Mouse (Mus musculus) heart, postnatal 36 days (tissue): Measurements from ENCODE around the gene Runx3. TPM values are rescaled to one million over a fixed set of nuclear protein-coding genes. Genes with fewer than 3 reads are reported as not detected.

Source experiments
- DNase-seq, 2 experiments: peaks; one replicate each; pipeline ENCODE4 v3.0.0; 2021 to 2022
- intact Hi-C: fragments of 180-260 bp; cut with DNase I; formaldehyde crosslinking; loops from one replicate; pipeline ENCODE4 v1.15.1; 2025
- total RNA-seq, 2 experiments: library from RNA; stranded (reverse); gene quantifications; 2 replicates each; pipeline ENCODE4 v1.2.3; 2021

Gene Runx3
- total RNA-seq, 2 experiments from 2014 or later, result 0.43 to 0.50 TPM

DNA sequence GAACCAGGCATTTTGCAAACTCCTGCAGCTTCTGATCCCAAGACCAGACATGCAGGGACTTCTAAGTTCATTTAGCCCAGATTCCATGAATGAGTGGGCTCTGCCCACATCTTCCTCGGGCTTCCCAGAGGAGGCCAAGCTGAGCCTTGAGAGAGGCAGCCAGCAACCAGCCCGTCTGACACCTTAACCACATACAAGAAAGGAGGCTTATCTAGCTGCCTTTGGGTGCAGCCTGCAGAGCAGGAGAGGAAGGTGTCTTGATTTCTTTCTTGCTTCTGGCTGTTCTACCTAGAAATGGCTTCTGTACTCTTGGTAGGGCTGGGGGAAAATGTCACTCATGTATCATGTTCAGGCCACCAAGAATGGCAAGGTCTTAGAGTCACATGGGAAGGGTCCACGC is 11.8 kb upstream of the Runx3 start:
- intact Hi-C loops, result no loop called here
- no peak for DNase-seq

DNA sequence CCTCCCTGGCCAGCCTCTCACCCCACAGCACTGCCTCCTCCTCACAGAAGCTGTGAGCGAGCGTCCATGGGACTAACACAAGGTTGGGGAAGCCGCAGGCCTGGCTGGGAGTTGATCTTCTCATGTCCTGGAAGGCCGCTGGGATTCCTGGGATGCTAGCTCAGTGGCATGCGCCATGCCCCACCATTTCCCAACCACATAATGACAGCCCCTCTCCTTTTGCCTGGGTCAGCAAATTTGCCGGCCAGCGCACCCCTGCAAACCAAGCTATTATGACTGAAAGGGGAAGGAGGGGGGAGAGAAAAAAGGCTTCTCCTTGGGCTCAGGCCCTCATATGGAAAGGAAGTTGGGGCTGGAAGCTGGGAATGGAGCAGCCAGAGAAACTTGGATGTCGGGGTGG is 6.8 kb upstream of the Runx3 start:
- no peak for DNase-seq
- intact Hi-C loops, result no loop called here

DNA sequence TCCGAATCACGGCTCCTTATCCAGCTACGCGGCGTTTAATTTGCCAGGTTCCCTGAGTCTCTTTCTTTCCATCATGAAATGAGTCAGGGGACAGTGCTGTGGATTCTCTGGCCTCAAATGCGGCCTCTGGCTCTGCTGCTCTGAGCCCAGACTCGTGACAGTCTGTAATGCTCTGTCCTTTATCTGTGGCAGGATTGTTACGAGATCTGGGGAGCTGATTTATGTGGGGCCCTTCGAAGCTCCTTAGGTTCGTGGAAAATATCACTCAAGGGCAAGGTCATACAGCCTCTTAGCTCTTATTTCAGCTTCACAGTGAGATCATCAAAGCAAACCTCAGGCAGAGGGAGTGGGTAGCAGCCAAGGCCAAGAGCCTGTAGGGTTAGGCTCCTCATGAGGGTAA is 6.2 kb upstream of the Runx3 start:
- no peak for DNase-seq
- intact Hi-C loops, result no loop called here

DNA sequence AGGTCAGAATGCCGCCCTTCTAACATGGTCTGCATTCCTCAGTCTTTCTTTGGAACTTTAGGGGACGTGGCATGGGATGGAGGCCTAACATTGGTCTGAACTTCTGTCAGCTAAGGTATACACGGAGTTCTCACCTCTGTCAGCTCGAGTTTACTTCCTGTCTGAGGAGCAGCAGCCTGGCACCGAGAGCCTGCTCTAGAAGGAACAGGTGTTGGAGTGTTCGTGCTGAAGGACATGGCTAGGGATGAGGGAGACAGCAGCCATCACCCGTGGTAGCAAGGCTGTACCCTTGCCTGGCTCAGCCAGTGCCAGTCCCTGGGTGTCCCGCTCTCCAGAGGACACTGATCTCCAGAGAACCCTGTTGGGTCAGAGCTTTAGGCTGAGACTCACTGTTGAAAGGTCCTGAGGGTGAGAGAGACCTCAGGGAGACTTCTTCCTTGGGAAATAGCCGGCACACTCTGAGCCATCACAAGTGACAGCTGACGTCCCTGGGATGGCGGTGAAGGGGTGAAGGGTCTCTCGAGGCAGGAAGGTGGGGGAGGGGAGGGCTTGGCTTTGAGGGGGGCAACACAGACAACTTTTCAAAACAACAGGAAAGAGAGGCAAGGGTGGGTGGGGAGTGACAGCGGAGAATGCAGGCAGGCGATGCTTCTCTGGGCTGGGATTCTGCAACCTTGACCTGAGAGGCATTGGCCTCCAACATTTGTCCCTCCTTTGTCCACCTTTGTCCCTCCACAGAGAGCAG is 4.9 kb upstream of the Runx3 start:
- intact Hi-C loops, result no loop called here

DNA sequence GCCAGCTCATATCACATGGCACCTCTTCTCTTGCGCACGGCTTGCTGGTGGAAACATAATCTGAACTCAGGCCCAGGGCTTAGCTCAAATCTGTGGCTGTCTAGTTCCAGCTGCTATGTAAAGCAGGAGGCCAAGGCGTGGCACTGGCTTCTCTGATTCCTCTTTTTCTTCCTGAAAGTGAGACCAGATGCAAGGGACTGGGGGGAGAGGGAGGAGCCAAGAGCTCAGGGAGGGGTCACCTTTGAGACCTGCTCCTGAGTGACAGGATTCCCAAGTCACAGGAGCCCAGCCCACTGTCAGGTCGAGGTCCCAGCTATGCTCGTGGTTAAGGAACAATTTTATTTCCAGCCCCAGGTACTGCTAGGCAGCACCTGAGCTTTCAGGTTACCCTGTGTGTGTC is 4.1 kb upstream of the Runx3 start:
- DNase-seq, result no peak
- intact Hi-C loops, result no loop called here

More for the DNA sequence above, 4.9 kb upstream of the Runx3 start:
- DNase-seq, result no peak

DNA sequence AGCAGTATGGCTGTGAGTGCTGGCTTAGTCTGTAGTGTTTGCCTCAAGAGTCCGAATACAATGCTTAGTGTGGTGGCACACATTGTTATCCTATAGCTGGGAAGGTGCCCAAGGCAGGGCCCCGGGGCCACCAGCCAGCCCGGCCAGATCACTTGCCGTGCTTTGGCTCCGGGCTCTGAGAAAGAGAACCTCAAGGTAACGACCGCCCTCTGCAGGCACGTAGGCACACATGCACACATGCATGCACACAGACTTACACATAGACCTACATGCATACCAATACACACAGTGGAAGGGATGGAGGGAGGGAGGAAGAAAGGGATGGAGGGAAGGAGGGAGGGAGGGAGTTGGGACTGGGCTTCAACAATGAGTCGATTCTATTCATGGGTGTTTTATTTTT is 2.6 kb upstream of the Runx3 start:
- no peak for DNase-seq
- intact Hi-C loops, result no loop called here

DNA sequence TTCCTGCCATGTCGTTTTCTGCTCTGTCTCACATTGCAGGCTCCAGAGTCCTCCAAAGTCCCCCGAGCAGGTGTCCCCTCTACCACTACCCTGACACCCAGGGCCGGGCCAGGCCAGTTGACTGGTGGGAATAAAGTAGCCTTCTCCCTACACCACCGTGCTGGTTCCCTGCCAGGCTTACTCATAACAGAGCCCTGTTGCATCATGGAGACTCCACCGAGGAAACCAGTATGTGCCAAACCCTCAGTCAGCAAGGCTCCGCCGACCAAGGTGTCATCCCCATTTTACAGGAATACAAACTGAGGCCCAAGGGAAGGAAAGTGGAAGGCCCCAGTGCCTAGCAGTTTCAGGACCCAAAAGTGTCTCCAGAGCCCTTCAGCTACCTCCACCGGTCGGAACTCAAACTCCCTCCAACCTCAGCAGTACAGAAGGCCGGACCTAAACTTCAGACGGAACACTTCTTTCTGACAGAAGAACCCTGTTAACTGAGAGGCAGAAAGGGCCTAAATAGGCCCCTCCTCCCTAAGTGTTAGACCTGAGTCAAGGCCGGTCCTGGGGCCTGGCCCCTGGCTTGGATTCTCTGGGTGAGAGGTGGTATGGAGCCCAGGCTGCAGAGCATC is 1.5 kb upstream of the Runx3 start:
- intact Hi-C loops, result no loop called here
- DNase-seq, result no peak

DNA sequence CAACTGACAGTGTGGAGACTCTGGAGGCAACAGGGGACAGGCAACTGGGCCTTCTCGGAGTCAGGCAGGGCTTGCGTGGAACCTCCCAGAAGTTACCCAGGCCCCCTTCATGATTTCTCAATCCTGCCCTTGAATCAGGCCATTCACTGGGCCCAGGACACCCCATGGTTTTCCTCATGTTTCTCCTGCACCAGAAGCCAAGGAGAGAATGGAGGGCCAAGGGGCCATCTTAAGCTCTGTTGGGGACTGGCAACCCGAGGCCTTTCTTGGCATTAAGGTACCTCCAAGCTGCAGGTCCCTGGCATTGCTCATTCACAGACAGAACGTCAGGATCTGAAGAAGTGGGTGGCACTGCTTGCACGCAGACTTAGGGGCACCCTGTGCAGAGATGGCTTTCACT is 3.3 kb downstream of the Runx3 start:
- no peak for DNase-seq
- intact Hi-C loops, result no loop called here

DNA sequence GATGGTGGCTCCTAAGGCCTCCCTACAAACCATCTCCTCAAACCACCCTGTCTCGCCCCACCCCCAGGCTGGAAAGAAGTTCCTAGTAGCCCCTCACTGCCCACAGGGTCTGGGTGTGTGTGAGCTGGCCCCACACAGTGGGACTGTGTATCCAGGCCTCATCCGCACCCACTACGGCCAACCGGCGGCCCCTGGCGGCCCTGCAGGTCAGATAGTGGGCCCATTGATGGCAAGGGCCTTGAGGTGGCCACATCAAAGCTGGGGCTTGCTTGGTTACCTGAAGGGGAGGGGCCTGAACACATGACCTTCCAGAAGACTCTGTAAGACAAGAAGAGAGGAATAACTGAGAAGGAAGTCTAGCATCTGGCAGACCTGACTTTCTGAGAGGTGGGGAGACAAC is 4.3 kb downstream of the Runx3 start:
- intact Hi-C loops, result no loop called here

DNA sequence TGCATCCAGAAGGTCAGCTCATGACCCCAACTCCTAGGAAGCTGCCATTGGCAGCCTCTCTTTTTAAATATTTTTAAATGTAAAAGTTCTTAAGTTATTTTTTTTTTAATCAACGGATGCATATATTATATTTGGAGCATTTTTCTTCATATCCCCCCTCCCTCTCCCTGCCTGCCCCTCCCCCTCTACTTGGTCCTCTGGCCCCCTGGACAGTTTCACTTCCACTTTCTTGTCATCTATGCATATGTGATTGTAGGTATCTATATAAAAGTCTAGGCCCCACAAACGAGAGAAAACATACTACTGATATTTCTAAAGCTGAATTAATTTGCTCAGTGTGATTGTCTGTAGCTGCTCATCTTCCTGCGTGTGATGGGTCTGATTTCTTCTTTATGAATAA is 4.7 kb downstream of the Runx3 start:
- intact Hi-C loops, result no loop called here
- no peak for DNase-seq

More for the DNA sequence above, 4.3 kb downstream of the Runx3 start:
- DNase-seq, result no peak

DNA sequence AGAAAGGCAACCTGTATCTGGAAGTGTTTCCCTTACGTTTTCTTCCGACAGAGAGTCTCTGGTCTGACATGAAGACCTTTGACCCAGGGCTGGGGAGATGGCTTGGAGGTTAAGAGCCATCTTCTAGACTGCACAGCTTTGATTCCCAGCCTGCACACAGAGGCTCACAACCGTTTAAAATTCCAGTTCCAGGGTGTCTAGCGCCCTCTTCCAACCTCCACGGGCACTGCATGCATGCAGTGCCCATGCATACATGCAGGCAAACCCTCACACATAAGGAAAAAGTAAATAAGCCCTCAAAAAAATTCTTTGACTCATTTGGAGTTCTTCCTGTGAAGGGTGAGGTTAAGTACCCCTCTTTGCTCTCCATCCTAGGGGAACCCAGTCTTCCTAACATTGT is 5.9 kb downstream of the Runx3 start:
- intact Hi-C loops, result no loop called here
- DNase-seq, result no peak

DNA sequence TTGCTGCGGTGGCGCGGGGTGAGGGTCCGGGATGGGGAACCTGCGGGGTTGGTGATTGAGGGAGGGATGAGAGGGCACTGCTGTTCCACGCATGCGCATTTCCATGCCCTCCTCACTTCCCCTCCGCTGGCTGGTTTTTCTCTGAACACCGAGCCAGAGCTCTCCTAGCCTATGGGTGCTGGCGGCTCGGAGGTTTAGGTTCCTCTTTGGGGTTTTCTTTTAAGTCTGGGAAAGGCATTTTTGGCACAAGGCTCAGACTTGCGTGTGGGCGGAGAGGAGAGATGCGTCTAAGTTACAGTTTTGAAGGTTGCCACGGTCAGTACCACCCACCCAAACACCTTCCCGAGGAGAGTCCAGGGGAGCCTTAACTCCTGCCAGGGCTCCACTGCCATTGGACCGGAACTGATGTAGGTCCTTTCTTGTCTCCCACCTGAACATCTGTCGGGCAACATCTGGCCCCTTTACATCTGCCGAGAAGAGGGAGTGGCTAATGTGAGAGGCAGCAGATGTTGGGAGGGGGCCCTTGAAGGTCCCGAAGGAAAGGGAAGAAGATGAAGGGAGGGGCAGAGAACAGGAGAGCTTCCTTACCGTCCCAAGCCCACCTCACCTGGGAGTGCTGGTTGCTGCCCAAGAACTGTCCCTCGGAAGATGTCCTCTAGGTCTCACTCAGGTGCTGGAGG is 8.5 kb downstream of the Runx3 start:
- intact Hi-C loops, result no loop called here
- DNase-seq, result no peak

DNA sequence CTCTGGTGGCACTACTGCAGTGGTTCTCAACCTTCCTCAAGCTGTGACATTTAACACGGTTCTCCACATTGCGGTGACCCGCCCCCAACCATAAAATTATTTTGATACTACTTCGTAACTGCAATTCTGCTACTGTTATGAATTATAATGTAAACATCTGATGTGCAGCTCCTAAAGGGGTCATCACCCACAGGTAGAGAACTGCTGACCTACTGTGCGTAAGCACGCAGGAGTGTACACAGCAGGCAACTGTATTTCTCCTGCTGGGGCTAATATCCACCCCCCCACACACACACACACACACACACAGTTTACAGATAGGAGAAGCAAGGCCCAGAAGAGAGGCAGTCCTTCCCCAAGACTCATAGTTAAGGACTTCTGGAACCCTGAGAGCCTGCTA is 9.7 kb downstream of the Runx3 start:
- no peak for DNase-seq
- intact Hi-C loops, result no loop called here

DNA sequence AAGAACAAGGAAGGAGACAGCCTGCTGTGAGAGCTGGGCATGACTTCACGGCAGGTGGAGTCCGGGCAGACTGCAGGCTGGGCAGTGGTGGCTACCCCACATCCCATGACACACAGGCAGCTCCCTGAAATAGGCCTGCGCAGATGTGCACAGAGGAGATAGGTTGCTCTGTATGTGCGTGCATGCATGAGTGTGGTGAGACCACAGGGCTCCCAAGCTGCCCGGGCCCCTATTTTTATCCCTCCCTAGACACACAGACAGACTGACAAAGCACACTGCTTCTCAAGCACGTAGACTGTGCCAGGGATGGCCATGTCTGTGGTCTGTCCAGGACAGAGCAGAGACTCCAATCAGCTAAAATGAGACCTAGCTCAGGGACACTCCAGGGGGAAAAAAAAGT is 10.7 kb downstream of the Runx3 start:
- no peak for DNase-seq
- intact Hi-C loops, result no loop called here

DNA sequence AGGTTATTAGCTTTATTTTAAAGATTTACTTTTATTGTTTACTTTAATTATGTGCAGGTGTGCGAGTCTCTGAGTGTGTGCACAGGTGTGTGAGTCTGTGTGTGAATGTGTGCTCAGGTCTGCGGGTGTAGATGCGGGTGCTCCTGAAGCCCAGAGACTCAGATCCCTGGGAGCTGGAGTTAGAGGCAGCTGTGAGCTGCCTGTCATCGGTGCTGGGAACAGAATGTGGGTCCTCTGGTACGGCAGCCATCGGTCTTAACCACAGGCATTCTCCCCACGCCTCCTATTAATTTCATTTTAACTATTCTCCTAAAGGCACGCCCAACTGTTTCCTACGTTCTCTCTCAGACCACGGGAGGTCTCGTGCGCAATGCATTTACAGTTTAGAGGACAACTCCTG is 12.3 kb downstream of the Runx3 start:
- DNase-seq, result no peak
- intact Hi-C loops, result no loop called here

DNA sequence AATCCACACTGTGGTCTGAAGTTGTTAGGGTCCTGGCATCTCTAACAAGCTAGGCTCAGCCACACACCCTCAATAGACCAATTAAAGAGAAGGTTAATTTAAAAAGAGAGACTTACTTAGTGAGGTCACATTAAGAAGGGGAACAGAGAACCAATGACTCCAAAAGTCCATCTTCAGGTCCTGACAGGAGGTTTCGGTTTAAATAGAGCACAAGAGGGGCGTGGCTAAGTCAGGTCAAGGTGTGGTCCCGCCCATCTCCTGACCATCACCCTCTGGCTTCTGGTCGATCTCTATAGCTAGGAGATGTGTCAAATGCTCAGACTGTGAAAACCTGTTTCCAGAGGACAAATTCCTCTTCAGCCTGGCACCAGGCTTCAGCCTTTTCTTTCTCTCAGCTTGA is 13.3 kb downstream of the Runx3 start:
- intact Hi-C loops, result no loop called here
- DNase-seq, result no peak

DNA sequence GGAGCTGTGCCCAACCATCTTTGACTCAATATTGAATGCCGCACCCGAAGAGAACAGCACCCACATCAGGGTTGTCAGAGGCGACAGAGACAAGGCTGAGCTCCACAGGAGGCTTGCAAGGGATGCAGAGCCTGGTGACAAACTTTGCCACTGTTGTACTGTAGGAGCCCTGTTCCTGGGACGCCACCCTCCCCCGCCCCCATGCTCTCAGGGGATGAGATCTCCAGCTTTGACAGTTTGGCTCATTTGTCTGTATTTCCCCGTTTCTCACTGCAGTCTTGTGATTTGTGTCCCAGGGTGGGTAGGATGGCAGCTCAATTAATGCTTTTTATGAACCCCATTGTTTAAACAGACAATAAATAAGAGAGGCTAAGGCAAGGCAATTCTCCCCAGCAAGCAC is 14.9 kb downstream of the Runx3 start:
- intact Hi-C loops, result no loop called here
- DNase-seq, result no peak

DNA sequence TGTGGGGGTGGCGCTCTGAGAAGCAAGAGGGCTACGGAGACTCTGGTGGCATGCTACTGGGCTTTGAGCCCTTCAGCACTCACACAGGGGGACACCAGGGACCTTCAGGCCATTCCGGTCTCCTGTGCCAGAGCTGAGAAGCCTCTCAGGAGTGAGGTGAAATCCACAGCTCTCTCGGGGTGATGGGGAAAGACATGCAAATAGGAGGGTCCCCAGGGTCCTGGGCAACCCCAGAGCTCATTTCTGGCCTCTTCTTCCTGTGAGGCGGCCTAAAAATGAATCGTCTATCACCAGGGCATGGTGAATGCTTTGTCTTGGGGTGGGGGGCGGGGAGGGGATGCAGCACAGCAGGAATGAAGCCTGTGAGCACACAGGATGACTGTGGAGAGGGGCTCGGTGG is 15.8 kb downstream of the Runx3 start:
- no peak for DNase-seq
- intact Hi-C loops, result no loop called here

DNA sequence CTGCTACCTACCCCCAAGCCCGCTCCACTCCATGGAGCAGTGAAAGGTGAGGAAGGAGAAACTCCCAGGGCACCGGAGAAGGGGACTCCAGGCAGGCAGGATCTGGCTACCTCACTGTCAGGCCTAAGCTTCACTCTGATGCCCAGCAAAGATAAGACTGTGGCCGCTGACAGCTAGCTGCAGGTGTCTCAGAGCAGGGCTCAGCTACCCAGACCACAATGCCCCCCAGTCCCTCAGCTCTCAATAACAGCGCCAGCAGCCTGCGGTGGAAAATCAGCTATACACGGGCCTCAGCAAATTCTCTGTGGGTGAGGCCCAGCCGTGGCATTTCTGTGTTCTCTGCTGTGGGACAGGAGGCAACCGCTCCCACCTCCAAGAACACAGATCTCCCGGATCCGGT is 16.2 kb downstream of the Runx3 start:
- intact Hi-C loops, result no loop called here
- no peak for DNase-seq

DNA sequence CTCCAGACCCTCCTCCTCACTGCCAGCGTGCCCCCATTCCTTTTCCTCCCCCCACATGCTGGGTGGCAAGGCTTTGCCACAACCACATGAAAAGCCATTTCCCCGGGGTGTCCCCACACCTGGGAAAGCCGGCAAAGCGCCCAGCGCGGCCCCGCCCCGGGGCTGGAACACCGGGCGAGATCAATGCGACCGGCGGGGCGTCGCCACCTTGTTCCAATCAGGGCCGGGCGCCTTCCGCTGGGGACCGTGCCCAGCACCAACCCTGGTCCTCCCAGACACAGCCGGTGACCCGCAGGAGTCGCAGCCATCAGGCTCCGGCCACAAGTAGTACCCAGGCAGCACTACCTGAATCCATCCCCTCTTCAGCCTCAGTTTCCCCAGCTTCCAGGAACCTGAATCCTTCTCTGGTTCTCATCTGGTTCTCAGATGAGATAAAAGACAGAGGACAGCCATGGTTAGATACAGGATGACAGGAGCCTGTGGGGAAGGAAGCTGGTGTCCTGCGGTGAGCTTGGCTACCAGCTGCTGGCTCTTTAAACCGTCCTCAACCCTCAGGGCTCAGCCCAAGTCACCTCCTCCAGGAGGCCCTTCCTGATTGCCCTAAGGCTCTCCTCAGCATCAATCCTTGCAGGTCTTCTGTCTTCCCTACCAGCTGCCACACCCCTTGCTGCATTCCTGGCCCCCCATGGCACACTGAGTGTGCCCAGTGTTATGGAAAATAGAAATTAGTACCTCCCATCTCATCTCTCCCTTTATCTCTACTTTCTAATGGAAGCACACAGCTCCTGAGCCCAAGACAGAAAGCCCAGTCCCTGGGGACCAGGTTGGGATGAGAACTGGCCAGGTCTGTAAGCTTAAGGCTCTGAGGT is 20.4 kb downstream of the Runx3 start:
- no peak for DNase-seq
- intact Hi-C loops, result no loop called here

DNA sequence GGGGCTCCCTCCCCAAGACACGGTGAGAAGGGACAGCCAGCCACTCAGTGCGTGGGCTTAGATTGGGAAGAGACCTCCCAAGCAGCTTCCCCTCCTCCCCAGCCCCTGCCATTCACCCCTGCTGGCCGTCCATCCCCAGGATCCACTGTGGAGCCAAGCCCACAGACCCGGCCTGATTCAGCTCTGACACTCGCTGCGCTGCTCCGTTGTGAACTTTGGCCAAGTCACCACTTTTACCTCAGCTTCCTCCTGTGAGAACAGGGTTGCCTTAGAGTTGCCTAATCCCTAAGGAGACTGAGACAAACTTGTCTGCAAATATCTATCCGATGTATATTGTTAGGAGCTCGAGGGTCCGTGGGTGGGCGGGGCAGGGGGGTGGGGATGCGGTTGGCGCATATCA is 21.3 kb downstream of the Runx3 start:
- intact Hi-C loops, result no loop called here

More for the DNA sequence above, 21.3 kb downstream of the Runx3 start:
- DNase-seq, result no peak
